Mouse (Mus musculus) liver, embryonic 14.5 days (tissue): Measurements from ENCODE around the gene Elmo1.

Source experiments
- CTCF ChIP-seq: IDR thresholded peaks from 2 replicates; pipeline ENCODE4 v1.5.1; 2016; ENCODE audit warnings: antibody characterized with exemption, low read depth, control low read depth
- EP300 ChIP-seq: IDR thresholded peaks from 2 replicates; pipeline ENCODE4 v1.6.1; 2016; ENCODE audit warnings: antibody characterized with exemption, low read depth

DNA sequence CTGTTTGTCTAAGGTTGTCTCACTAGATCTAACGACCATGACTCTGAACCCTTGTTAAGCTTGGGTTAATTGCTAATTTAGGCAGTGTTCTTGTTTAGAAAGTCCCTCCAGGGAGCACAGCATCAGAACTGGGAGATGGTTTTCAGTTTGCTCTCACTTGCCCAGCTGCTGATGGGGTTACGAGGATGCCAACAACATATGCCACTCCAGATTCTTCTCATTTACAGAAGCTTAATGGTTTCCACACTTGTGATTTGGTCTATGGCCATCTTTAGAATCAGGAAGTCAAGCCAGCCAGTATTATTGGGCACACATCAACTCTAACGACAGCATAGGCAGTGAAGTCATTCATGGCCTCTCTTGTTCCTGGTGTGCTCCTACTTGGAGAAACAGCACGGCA is 427.3 kb downstream of the Elmo1 start:
- TF ChIP-seq CTCF, result no peak
- TF ChIP-seq EP300, result no peak
